16 mouse cellular contexts compared by ENCODE assay signal in the genomic region with DNA sequence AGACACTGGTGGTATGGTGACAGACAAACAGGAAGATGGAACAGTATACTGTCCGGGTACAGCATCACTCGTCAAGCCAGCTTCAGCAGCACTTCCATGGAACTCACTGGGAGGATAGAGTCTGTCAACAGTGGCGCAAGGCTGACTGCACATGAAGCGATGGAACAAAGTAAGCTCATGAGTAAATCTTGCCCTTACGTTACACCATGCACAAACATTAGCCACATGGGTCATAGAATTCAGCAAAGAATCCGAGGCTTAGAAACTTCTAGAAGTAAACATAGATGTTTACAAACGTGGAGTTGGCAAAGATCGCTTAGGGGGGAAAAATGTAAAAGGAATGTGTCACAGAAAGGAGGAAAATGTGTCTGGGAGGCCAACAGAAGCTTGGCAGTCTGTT.
"Had no signal": no experiment of that assay in that cellular context is flagged by ENCODE, and none has a peak within 500 bp of the region (broad histone marks: within the 10 kb centered on the region; RNA-seq: fewer than 3 reads in every experiment).

No protein-coding gene starts in this region.

- H3K36me3 ChIP-seq: liver, embryonic 13.5 days; liver, embryonic 15.5 days; midbrain, embryonic 12.5 days; midbrain, embryonic 15.5 days; neural tube, embryonic 12.5 days; stomach, embryonic 15.5 days had no signal

- H3K9ac ChIP-seq: liver, embryonic 13.5 days; liver, embryonic 15.5 days; liver, postnatal 0 days; midbrain, embryonic 12.5 days; midbrain, embryonic 15.5 days; neural tube, embryonic 12.5 days; stomach, embryonic 15.5 days had no signal

- ATAC-seq: liver, postnatal 0 days; midbrain, embryonic 15.5 days had no signal

- H3K27me3 ChIP-seq: liver, embryonic 13.5 days; liver, embryonic 15.5 days; midbrain, embryonic 12.5 days; midbrain, embryonic 15.5 days; neural tube, embryonic 12.5 days; stomach, embryonic 15.5 days had no signal

- H3K4me1 ChIP-seq: liver, embryonic 13.5 days; liver, embryonic 15.5 days; megakaryocyte, embryonic 14.5 days; midbrain, embryonic 12.5 days; midbrain, embryonic 15.5 days; neural tube, embryonic 12.5 days; stomach, embryonic 15.5 days had no signal

- H3K4me3 ChIP-seq: liver, embryonic 13.5 days; liver, embryonic 15.5 days; megakaryocyte, embryonic 14.5 days; midbrain, embryonic 12.5 days; midbrain, embryonic 15.5 days; neural tube, embryonic 12.5 days; stomach, embryonic 15.5 days had no signal

- DNase-seq: liver; liver, embryonic 13.5 days; liver, postnatal 0 days; right cerebral cortex, postnatal 14 days; thymus, adult 2 months; thymus, postnatal 25 days; thymus, postnatal 4 days had no signal

- H3K9me3 ChIP-seq: liver, embryonic 13.5 days; liver, embryonic 15.5 days; megakaryocyte, embryonic 14.5 days; midbrain, embryonic 12.5 days; midbrain, embryonic 15.5 days; neural tube, embryonic 12.5 days; stomach, embryonic 15.5 days had no signal

- H3K4me2 ChIP-seq: liver, embryonic 11.5 days; liver, embryonic 13.5 days; liver, embryonic 15.5 days; midbrain, embryonic 12.5 days; midbrain, embryonic 15.5 days; neural tube, embryonic 12.5 days; stomach, embryonic 15.5 days had no signal

- H3K27ac ChIP-seq: liver, embryonic 13.5 days; liver, embryonic 15.5 days; macrophage; midbrain, embryonic 12.5 days; midbrain, embryonic 15.5 days; neural tube, embryonic 12.5 days; stomach, embryonic 15.5 days; stomach, postnatal 0 days had no signal
